Mouse (Mus musculus) intestine, postnatal 0 days (tissue): ENCODE data around the gene Dusp16. TPM values are rescaled to one million over a fixed set of nuclear protein-coding genes. Genes with fewer than 3 reads are reported as not detected.
A peak's percentile ranks its signal among the peaks of the same experiment; 100 is the strongest.

Source experiments
- ATAC-seq: fragments of 200-750 bp; cut with Nextera tagmentation; 2 replicates; pipeline ENCODE4 v1.8.0; 2017; ENCODE audit warnings: mild to moderate bottlenecking, moderate TSS enrichment, moderate library complexity
- H3K27ac ChIP-seq: fragments of 300-500 bp; sonication (generic); 2 replicates; pipeline ENCODE4 v1.5.1; 2014; ENCODE audit warnings: mild to moderate bottlenecking, low read depth, low read length, moderate library complexity
- H3K27me3 ChIP-seq: fragments of 300-500 bp; sonication (generic); replicated peaks from 2 replicates; pipeline ENCODE4 v1.6.1; 2014; ENCODE audit warnings: low read length, mixed read lengths; ENCODE audit not compliant: control insufficient read depth, insufficient read depth
- H3K36me3 ChIP-seq: fragments of 300-500 bp; sonication (generic); 2 replicates; pipeline ENCODE4 v1.6.1; 2014; ENCODE audit warnings: mild to moderate bottlenecking, moderate library complexity; ENCODE audit not compliant: control insufficient read depth, insufficient read depth
- H3K4me1 ChIP-seq: fragments of 300-500 bp; sonication (generic); replicated peaks from 2 replicates; pipeline ENCODE4 v1.6.1; 2014; ENCODE audit warnings: antibody characterized with exemption, low read length, mixed read lengths; ENCODE audit not compliant: control insufficient read depth, insufficient read depth
- H3K4me2 ChIP-seq: fragments of 300-500 bp; sonication (generic); replicated peaks from 2 replicates; pipeline ENCODE4 v1.6.1; 2014; ENCODE audit warnings: low read depth, mild to moderate bottlenecking, moderate library complexity
- H3K4me3 ChIP-seq: fragments of 300-500 bp; sonication (generic); 2 replicates; pipeline ENCODE4 v1.5.1; 2014; ENCODE audit warnings: low read depth, low read length
- H3K9ac ChIP-seq: fragments of 300-500 bp; sonication (generic); 2 replicates; pipeline ENCODE4 v1.6.1; 2014; ENCODE audit warnings: mild to moderate bottlenecking, low read depth, low read length
- H3K9me3 ChIP-seq: fragments of 300-500 bp; sonication (generic); 2 replicates; pipeline ENCODE4 v1.6.1; 2016; ENCODE audit warnings: mixed run types; ENCODE audit not compliant: control insufficient read depth
- CTCF ChIP-seq: sonication (generic); IDR thresholded peaks from 2 replicates; pipeline ENCODE4 v1.5.1; 2016; ENCODE audit warnings: low read depth, mild to moderate bottlenecking, control low read depth, antibody characterized with exemption, moderate library complexity
- WGBS: fragments of 180-500 bp; shearing (Covaris S2); extraction: QIAGEN DNeasy Blood & Tissue Kit; methylation state at CpG from one replicate; pipeline ENCODE4 v1.1.7; 2014; 5-methylcytosine and 5-hydroxymethylcytosine counted together
- polyA plus RNA-seq: library from polyadenylated mRNA; unstranded; fragments of >200 nt; fragmentation: Nextera tagmentation; extraction: Ambion mirVana; gene quantifications from 2 replicates; pipeline ENCODE4 v1.2.1, GENCODE M21; 2015

Dusp16 gene
- polyA plus RNA-seq, 1 experiment from 2014 or later = 6.7 TPM

- no peak for TF ChIP-seq CTCF
- Histone ChIP-seq H3K9ac (no peak overlapping the region), H3K4me2 (no peak overlapping the region), H3K36me3 (peaks cover 8% of the 10 kb centered on the region), H3K27ac (no peak overlapping the region), H3K4me1 (peaks cover 8% of the 10 kb centered on the region; the same call in 1 of the 2 replicates), H3K27me3 (no peaks in the 10 kb centered on the region), H3K4me3 (no peak overlapping the region), H3K9me3 (no peaks in the 10 kb centered on the region)
- no peak for ATAC-seq
- WGBS = 50% methylated on average over 5 of the region's 5 CpGs
Measured at GRCm38 (mm10) chr6:134733800-134734221, 58.6 kb downstream of the Dusp16 start.

GRCm38 (mm10) chr6:134732813-134733212 is 59.6 kb downstream of the Dusp16 start:
- no peak overlapping the region for H3K4me3 ChIP-seq
- no peak overlapping the region for H3K9ac ChIP-seq
- peaks cover 3% of the 10 kb centered on the region; the same call in 1 of the 2 replicates for H3K36me3 ChIP-seq
- TF ChIP-seq CTCF = no peak
- H3K4me1 ChIP-seq = peaks cover 8% of the 10 kb centered on the region; the same call in 1 of the 2 replicates
- ATAC-seq = no peak
- no peak overlapping the region for H3K4me2 ChIP-seq
- 75% methylated on average over 8 of the region's 8 CpGs for WGBS
- no peaks in the 10 kb centered on the region for H3K9me3 ChIP-seq
- H3K27ac ChIP-seq = no peak overlapping the region; the same call in 1 of the 2 replicates
- no peaks in the 10 kb centered on the region for H3K27me3 ChIP-seq

- peak; percentile 30; the same call in 1 of the 2 replicates for TF ChIP-seq CTCF
- ATAC-seq = peak; percentile 90
- H3K9ac ChIP-seq = no peak overlapping the region
- H3K27me3 ChIP-seq = no peaks in the 10 kb centered on the region
- H3K36me3 ChIP-seq = peaks cover 3% of the 10 kb centered on the region; the same call in 1 of the 2 replicates
- peak overlapping the region; percentile 46; the same call in 1 of the 2 replicates for H3K27ac ChIP-seq
- peaks cover 8% of the 10 kb centered on the region; the same call in 1 of the 2 replicates for H3K4me1 ChIP-seq
- 35% methylated on average over 3 of the region's 3 CpGs for WGBS
- H3K4me2 ChIP-seq = peak overlapping the region; percentile 6; the same call in 1 of the 2 replicates
- H3K4me3 ChIP-seq = no peak overlapping the region
- no peaks in the 10 kb centered on the region for H3K9me3 ChIP-seq
Measured at GRCm38 (mm10) chr6:134730978-134731377, 61.4 kb downstream of the Dusp16 start.

GRCm38 (mm10) chr6:134725406-134725805 is 67.0 kb downstream of the Dusp16 start:
- Histone ChIP-seq H3K4me3 (no peak overlapping the region), H3K36me3 (peaks cover 10% of the 10 kb centered on the region; the same call in 1 of the 2 replicates), H3K27ac (peak overlapping the region; percentile 37; the same call in 1 of the 2 replicates), H3K4me1 (peaks cover 4% of the 10 kb centered on the region), H3K9me3 (no peaks in the 10 kb centered on the region), H3K27me3 (no peaks in the 10 kb centered on the region), H3K9ac (no peak overlapping the region), H3K4me2 (no peak overlapping the region)
- no peak for ATAC-seq
- TF ChIP-seq CTCF = no peak

- no peak for TF ChIP-seq CTCF
- no peaks in the 10 kb centered on the region for H3K27me3 ChIP-seq
- 45% methylated on average over 9 of the region's 9 CpGs for WGBS
- H3K4me2 ChIP-seq = peak overlapping the region; percentile 4; the same call in 1 of the 2 replicates
- no peak overlapping the region for H3K4me3 ChIP-seq
- peak; percentile 85 for ATAC-seq
- H3K9me3 ChIP-seq = no peaks in the 10 kb centered on the region
- H3K4me1 ChIP-seq = peaks cover 4% of the 10 kb centered on the region
- H3K36me3 ChIP-seq = peaks cover 13% of the 10 kb centered on the region; the same call in 1 of the 2 replicates
- no peak overlapping the region for H3K9ac ChIP-seq
- peak overlapping the region; percentile 64 for H3K27ac ChIP-seq
Measured at GRCm38 (mm10) chr6:134723833-134724553, 68.4 kb downstream of the Dusp16 start.

- no peak for ATAC-seq
- no peak overlapping the region for H3K4me3 ChIP-seq
- peaks cover 19% of the 10 kb centered on the region for H3K36me3 ChIP-seq
- H3K4me2 ChIP-seq = no peak overlapping the region
- no peaks in the 10 kb centered on the region for H3K9me3 ChIP-seq
- H3K27ac ChIP-seq = peak overlapping the region; percentile 64; the same call in 1 of the 2 replicates
- WGBS = 85% methylated on average over 7 of the region's 7 CpGs
- H3K9ac ChIP-seq = no peak overlapping the region
- TF ChIP-seq CTCF = no peak
- H3K4me1 ChIP-seq = peaks cover 7% of the 10 kb centered on the region
- H3K27me3 ChIP-seq = no peaks in the 10 kb centered on the region
Measured at GRCm38 (mm10) chr6:134723326-134723725, 69.1 kb downstream of the Dusp16 start.
